Mouse (Mus musculus): Measurements from ENCODE around the gene Sh3d19. TPM values are rescaled to one million over a fixed set of nuclear protein-coding genes. Genes with fewer than 3 reads are reported as not detected.

Sh3d19 gene
- polyA plus RNA-seq, 1 experiment from 2014 or later = 14.4 TPM

GRCm38 (mm10) chr3:86168841-86169425 lies 198.0 kb downstream of the Sh3d19 start:
- no peak overlapping the region for H3K27ac ChIP-seq (replicated peaks; ENCODE audit: low read depth, low read length)
- H3K4me2 ChIP-seq (ENCODE audit: low read length) = no peak overlapping the region
- ATAC-seq (ENCODE audit: low FRiP score, low TSS enrichment) (no peak), DNase-seq (no peak)
- WGBS = 77% methylated on average over 8 of the region's 8 CpGs
- no peaks in the 10 kb centered on the region for H3K4me1 ChIP-seq (ENCODE audit: control insufficient read depth, insufficient read depth, low read length)
- no peak overlapping the region for H3K9ac ChIP-seq (replicated peaks; ENCODE audit: low read length)
- H3K9me3 ChIP-seq (ENCODE audit: control insufficient read depth, low read length) = no peaks in the 10 kb centered on the region
- no peaks in the 10 kb centered on the region for H3K36me3 ChIP-seq (ENCODE audit: control insufficient read depth, insufficient read depth, low read length)
- no peaks in the 10 kb centered on the region for H3K27me3 ChIP-seq (ENCODE audit: control insufficient read depth, insufficient read depth, low read length)
- H3K4me3 ChIP-seq (replicated peaks; ENCODE audit: low read depth, low read length) = no peak overlapping the region

- Histone ChIP-seq H3K4me3 (replicated peaks; ENCODE audit: low read depth, low read length) (no peak overlapping the region), H3K9me3 (ENCODE audit: control insufficient read depth, low read length) (no peaks in the 10 kb centered on the region), H3K27ac (replicated peaks; ENCODE audit: low read depth, low read length) (no peak overlapping the region), H3K4me2 (ENCODE audit: low read length) (no peak overlapping the region), H3K4me1 (ENCODE audit: control insufficient read depth, insufficient read depth, low read length) (no peaks in the 10 kb centered on the region), H3K36me3 (ENCODE audit: control insufficient read depth, insufficient read depth, low read length) (no peaks in the 10 kb centered on the region), H3K27me3 (ENCODE audit: control insufficient read depth, insufficient read depth, low read length) (no peaks in the 10 kb centered on the region), H3K9ac (replicated peaks; ENCODE audit: low read length) (no peak overlapping the region)
- no peak for DNase-seq
- no peak for ATAC-seq (ENCODE audit: low FRiP score, low TSS enrichment)
- 94% methylated on average over 7 of the region's 7 CpGs for WGBS
Measured at GRCm38 (mm10) chr3:86179714-86180113, 208.8 kb downstream of the Sh3d19 start.

Other genes starting within 250 kb of the Sh3d19 start
- 0.07 and 0.12 TPM in 2 replicates for gene Fam160a1, start 153.8 kb upstream of the Sh3d19 start, polyA plus RNA-seq (2014; fragmentation: Nextera tagmentation; extraction: Ambion mirVana)
- gene Glt28d2, start 83.6 kb upstream of the Sh3d19 start, polyA plus RNA-seq (2014; fragmentation: Nextera tagmentation; extraction: Ambion mirVana) = 0.21 and 0.34 TPM in 2 replicates
- 0.11 TPM in 1 of 2 replicates, not detected in the other for gene Gm37240, start 83.6 kb upstream of the Sh3d19 start, polyA plus RNA-seq (2014; fragmentation: Nextera tagmentation; extraction: Ambion mirVana)
- not detected in 2 replicates for gene Prss48, start 31.4 kb downstream of the Sh3d19 start, polyA plus RNA-seq (2014; fragmentation: Nextera tagmentation; extraction: Ambion mirVana)
- 659 and 721 TPM in 2 replicates for gene Rps3a1, start 171.6 kb downstream of the Sh3d19 start, polyA plus RNA-seq (2014; fragmentation: Nextera tagmentation; extraction: Ambion mirVana)

Data from midbrain, embryonic 14.5 days (tissue).